Mouse (Mus musculus) mesoderm, embryonic 11.5 days (tissue): ENCODE data around the gene Ssna1.
A peak's percentile ranks its signal among the peaks of the same experiment; 100 is the strongest.
"Not testable (repeated sequence)": the region's sequence is repeated elsewhere in the genome, so short reads cannot be mapped to it uniquely, and the experiment has no call there.

Source experiments
- DNase-seq: peaks from one replicate; pipeline ENCODE4 v3.0.0-alpha.2; 2012; ENCODE audit warnings: low read depth, low spot score

The Ssna1 gene

DNA sequence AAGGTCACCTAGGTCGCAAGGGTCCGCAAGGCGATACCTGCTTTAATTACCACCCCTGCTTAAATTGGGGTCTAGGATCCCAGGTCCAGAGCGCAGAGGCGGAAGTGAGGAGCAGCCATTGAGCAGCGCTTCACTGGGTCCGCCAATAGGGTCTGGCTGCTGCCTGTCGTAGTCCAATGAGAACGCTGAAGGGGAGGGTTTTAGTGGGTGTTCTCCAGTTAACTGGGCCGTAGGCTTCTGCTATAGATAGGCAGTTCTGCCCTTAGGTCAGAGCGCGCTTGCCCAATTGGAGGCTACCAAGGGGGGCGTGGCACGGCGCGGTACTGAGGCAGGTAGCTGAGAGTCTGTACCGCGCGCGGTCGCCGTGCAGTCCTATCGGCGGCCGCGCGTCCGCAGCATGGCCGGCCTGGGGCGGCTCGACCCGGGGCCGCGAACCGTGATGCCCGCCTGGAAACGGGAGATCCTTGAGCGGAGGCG lies 9.9 kb downstream of the Ssna1 start, which contains the start of gene Tprn:
Gene Tprn, plus strand, starts transcription at position 328 of the 477 bp plus-strand sequence.
- DNase-seq = peak; percentile 96

DNA sequence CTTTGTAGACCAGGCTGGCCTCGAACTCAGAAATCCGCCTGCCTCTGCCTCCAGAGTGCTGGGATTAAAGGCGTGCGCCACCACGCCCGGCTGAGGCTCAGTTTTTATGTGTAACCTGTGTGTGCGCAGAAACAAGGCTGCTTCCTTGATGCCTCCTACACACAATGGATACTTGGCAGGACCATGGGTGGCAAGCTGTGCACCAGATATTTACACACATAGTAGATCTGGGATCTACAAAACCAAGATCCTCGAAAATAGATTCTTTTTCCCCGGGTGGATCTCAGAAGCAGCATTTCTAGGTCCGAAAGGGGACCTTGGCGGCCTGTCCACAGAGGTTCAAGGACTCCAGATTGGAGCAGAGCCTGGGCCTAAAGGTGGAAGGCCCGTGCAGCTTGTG lies 10.4 kb downstream of the Ssna1 start:
- DNase-seq = no peak

DNA sequence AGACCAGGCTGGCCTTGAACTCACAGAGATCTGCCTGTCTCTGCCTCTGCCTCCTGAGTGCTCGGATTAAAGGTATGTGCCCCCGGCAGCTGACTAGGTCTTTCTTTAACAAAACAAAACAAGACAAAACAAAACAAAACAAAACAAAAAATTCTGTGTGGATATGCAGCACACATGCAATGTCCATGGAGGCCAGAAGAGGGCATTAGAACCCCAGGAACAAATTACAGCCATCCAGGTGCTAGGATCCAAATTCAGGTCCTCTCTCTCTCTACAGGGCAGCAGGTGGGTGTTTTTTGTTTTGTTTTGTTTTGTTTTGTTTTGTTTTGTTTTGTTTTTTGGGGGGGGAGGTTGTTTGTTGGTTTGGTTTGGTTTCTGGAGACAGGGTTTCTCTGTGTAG lies 13.4 kb downstream of the Ssna1 start:
- DNase-seq = no peak

DNA sequence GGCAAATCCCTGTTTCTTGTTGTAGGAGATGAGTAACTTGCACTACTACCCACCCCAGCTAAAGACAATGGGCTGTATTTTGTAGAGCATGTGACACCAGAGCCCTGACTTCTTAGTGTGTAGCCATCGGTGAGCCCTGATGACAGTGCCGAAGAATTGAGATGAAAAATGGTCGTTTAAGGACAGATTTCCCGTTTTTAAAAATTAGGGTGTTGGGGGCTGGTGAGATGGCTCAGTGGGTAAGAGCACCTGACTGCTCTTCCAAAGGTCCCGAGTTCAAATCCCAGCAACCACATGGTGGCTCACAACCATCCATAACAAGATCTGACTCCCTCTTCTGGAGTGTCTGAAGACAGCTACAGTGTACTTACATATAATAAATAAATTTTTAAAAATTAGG lies 15.0 kb downstream of the Ssna1 start:
- DNase-seq = not testable (repeated sequence)

DNA sequence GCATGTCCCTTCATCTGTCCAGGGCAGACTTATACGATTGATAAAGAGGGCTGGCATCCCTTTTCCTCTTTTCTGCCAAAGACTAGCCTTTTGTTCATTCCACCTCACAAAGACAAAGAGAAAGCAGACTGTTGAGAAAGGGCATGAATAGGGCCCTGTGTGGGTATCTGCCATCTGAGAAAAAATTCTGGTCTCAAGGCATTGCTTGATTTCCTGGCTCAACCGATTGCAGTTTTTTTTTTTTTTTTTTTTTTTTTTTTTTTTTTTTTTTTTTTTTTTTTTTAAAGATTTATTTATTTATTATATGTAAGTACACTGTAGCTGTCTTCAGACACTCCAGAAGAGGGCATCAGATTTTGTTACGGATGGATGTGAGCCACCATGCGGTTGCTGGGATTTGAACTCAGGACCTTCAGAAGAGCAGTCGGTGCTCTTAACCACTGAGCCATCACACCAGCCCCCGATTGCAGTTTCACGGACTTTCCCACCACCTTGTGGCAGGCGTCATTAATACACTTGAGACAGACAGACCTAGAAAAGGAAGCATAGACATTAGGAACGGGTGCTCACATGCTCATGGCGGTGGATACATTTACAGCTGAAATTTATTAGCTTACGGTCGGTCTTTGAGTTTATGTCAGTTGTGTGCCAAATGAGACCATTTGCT lies 15.7 kb downstream of the Ssna1 start:
- DNase-seq = peak; percentile 52

DNA sequence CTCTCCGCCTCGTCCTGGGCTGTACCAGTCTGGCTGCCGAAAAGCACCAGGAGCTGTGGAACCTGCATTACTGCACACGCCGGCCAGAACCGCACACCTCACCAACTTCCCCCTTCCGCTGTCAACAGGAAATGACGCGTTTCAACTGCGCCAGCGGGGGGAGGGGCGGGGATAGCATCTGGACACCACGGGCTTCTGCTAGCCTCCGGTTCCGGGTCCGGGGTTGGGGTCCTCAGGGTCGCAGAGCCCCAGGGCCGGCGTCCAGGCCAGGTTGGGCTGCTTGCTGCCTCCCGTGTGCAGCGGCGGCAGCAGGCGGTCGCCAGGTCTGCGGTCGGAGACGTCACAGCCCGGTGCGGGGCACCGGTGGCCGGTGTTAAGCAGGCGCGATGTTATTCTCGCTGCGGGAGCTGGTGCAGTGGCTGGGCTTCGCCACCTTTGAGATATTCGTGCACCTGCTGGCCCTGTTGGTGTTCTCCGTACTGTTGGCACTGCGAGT lies 16.9 kb downstream of the Ssna1 start, which contains the start of gene Tmem203:
Gene Tmem203, plus strand, starts transcription at position 156 of the 496 bp plus-strand sequence.
- DNase-seq = peak; percentile 93

DNA sequence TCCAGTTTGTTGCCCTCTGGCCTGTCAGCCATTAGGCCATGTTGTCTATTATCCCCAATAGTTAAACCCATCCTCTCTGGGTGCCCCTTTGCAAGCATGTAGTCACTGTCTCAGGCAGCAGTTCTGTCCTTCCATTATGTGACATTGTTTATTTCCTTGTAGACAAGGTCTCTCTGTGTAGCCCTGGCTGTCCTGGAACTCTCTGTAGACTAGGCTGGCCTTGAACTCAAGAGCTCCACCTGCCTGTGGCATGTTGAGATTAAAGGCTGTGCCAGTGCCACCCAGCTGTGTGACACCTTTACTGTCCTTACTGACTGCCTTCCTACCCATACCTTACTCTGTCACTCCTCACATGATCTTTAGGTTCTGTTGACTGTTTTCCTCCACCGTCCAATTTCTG lies 19.9 kb downstream of the Ssna1 start:
- DNase-seq = no peak

DNA sequence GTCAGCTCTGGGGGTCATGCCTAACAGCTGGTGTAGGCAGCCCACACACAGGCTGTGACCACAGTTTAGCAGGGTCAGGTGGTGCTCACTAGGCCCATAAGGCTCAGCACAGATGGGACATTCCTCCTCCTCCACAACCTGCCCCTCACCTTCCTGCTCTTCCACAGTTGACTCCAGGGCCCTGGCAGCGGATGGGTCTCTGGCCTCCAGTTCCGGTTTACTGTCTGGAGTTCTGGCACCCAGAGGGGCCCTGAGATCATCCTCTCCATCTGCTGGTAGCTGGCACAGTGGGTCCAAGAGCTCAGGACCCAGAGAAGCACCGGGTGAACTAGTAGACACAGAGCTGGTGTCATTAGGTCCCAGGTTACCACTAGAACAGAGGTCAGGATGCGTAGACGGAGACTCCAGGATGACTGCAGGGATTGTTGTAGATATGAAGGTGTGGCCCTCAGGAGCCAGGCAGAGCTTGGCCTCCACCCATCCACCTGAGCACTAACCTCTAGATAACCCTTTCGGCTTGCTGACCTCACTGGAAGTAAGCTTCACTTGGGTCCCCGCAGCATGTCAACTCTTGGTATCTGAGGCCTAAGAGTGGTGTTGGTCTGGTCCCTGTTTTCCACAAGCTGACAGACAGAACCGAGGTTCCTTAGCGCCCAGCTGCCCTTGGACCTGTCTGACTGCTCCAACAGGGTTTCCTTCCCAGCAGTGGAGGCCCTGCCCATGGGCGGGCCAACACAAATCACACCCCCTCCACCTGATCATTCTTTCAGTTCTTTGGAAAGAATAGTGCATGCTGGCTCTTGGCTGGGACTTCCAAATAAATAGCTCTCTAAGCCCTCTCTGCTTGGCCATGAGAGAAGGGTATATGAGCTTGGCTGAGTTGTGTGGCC lies 25.8 kb downstream of the Ssna1 start, which contains the start of gene AL732309.1:
Gene AL732309.1, minus strand, starts transcription at position 681 of the 890 bp plus-strand sequence.
- no peak for DNase-seq

DNA sequence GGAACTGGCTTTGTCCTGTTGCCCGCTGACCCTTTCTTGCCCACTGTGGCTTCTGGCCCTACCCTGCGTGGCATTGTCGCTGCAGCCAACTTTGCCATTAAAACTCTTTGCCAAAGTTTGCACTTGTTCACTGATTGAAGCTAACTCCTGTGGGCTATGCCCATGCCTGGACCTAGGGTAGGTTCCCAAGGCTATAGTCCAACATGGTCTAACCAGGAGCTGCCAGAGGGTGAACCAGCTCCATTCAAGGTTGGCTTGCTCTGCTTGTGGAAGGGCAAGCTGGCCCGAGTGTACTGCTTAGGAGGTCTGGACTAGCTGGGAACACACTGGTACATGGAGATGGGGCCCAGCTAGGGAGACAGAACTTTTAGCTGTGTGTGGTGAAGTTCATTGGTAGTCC lies 28.1 kb downstream of the Ssna1 start:
- no peak for DNase-seq

DNA sequence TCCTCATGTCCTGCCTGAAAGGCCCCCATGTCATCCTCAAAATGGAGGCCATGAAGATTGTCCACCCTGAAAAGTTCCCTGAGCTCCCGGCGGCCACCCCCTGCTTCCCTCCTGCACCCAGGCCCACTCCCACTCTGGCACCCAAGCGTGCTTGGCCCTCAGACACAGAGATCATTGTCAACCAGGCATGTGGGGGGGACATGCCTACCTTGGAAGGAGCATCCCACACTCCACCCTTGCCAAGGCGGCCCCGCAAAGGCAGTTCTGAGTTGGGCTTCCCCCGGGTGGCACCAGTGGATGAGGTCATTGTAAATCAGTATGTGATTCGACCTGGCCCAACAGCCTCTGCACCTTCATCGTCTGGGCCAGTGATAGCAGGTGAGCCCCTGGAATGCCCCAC lies 28.9 kb downstream of the Ssna1 start:
- no peak for DNase-seq

DNA sequence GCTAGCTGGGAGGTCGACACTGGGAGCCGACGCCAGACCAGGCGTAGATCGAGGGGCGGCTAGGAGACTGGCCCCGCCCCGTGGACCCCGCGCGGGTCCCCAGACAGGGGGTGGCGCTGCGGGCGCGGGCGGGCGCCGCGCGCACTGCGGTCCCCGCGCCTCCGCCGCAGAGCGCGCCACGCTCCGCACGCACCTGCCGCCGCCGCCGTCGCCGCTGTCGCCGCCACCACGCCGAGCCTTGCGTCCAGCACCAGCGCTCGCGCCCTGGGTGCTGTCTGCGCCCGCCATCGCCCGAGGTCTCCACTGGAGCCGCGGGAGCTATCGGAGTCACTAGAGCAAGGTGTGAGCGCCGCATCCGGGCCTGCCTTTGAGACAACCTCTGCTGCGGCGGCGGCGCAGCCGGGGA lies 30.1 kb downstream of the Ssna1 start, which contains the start of the genes Rnf208 and Cysrt1:
Gene Rnf208, plus strand, starts transcription at position 155 of the 406 bp plus-strand sequence.
Gene Cysrt1, minus strand, starts transcription at position 352 of the 406 bp plus-strand sequence.
- no peak for DNase-seq

DNA sequence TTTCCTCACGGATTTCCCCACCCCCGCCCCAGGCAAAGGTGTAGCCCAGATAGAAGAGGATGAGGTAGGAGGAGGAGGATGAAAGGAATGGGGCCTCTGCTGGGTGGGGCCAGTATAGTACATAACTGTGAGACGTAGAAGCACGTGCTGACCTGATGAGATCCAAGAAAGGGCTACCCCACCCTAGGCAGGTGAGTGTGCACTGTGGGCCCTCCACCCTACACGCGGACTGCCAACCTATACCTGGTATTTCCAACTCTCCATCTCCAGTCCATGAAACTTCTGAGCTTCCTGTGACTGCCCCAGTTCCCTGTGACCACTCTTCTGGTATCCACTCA lies 30.8 kb downstream of the Ssna1 start:
- DNase-seq = no peak

DNA sequence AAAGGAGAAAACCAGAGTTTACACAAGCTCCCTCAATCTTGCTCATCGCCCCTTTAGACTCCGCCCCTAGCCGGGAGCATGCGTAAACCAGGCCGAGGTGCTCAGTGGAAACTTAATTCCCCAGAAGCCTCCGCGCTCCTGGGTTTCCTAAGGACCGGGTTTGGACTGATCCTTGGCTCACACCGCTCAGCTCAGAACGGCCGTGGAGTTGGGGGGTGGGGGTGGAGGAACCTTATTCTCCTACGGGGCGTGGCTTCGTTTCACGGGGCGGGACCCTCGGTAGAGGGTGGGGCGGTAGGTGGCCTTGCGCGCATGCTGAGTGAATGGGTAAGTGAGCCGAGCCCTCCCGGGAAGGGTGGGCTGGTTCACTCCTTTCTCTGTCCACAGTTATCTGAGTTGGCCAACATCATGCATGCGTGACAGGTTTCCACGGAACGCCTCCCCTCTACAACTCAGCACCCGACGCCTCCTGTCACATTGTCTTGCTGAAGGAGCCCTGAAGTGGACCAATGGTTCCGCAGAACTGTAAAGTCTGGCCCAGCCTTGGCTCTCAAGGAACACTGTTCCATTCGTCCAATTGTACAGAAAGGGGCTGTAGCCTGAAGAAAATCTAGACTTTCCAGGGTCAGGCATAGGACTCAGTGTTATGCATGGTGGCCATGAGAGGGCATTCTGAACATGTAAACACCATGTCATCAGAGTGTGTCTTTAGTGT lies 31.4 kb downstream of the Ssna1 start:
- DNase-seq = peak; percentile 79

DNA sequence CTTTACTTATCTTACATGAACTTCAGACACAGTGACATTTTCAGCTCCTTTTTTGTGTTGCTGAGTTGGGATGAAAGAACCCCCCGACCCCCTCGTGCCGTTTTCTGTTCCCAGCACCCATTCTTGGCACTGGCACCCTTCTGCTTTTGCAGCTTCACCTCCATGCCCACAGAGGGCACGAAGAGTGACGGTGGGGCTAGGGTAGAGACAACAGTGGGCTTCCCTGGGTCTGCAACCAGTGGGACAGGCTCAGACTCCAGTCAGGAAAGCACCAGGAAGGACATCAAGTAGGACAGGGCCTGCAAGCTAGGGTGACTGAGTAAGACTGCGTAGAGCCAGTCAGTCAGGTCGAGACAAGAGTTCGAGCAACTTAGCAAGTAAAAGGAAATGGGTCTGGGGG lies 31.9 kb downstream of the Ssna1 start:
- no peak for DNase-seq

DNA sequence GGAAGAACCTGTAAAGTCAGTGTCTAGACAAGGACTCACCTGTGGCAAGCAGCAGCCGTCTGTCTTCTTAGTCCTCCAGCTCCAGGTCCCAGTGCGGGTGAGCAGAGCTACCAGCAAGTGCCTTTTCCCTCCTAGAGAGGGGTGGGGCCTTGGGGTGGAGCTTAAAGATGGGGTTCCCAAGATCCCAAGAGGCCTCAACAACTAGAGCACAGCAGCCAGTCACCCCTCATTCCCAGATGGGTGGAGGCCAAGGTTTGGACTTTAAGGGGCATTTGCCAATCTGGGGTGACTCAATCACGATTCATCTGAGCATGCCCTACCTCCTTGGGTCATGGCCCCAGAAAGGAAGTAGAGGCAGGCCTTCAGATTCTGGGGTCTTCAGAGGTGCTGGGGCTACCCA lies 32.5 kb downstream of the Ssna1 start:
- DNase-seq = no peak

DNA sequence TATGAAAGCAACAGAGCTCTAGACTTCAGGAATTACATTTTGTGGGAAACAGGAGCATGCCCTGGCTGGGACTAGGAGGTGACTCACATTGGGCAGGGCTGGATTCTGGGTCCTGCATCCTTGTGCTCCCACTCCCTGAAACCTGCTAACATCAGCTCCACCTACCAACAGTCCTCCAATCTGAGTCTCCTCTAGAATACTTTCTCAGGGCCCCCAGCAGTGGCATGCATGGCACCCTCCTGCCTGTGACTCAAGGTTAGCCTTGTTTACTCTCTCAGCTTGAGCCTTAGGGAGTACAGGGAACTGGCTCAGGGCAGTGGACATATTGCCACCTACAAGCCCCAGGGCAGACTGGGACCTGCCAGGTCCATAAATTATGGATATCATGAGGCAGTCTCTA lies 34.1 kb downstream of the Ssna1 start:
- DNase-seq = no peak

DNA sequence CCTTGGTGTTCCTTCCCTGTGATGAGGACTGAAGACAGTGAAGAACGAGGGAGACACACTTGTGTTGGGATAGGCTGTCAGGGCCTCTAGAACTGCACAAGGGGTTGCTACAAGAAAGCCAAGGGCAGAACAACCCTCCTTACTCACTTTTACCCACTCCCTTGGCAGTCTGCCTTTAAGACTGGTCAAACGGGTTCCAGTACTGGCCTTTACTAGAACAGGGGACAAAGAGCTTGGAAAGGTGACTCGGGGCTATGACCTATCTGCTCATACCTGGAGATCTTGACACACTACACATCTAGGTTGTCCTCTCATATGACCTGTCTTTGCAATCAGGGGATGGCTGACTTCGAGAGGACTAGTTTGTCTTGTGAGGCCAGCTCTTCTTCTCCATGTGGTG lies 34.7 kb downstream of the Ssna1 start:
- DNase-seq = no peak

DNA sequence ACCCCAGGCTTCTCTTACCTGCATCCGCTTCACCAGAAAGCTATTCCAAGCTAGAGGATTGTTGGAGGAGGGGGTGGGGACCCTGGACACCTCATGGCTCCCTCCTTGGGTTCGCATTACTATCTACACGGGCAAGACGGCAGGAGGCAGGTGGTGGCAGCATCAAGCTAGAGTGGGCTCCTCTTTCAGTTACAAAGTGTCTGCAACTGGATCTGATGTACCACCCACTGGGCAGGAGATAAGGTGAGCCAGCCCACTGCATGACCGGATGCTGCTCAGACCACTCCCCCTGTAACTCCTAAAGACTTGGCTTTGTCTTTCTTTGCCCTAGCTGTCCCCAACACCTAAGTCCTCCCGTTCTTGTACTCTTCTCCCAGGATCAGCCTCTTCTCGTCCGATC lies 35.6 kb downstream of the Ssna1 start, which contains the start of gene Rnf224:
Gene Rnf224, minus strand, starts transcription at position 174 of the 400 bp plus-strand sequence.
- no peak for DNase-seq

DNA sequence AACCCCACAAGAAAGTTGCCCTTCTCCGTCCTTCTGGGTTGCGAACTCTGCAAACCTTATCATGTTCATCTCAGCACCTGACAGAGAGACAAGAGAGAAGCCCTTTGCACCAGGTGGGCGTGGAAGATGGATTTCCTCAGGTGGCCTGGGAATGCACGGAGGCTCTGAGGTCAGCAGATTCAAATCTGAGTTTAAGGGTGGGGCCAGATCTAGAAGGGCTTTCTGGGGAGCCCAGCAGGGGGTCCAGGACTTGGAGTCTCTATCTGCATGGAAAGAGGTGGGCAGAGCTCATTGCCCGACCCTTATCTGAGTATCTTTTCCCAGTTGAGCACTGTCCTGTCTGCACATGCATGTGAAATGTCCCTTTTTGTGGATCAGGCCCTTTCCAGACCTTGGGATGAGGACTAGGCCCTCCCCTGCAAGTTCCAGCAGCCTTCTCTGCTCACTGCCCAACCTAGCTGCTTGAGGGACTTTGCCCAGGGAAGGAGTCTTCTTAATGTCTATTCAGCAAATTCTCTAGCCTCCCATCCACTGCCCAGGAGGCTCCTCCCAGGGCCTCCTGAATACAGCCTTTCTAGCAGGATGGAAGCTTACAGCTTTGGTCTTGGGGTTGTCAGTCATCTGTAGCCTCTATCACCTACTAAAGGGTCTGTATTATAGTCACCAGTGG lies 37.6 kb downstream of the Ssna1 start:
- no peak for DNase-seq

DNA sequence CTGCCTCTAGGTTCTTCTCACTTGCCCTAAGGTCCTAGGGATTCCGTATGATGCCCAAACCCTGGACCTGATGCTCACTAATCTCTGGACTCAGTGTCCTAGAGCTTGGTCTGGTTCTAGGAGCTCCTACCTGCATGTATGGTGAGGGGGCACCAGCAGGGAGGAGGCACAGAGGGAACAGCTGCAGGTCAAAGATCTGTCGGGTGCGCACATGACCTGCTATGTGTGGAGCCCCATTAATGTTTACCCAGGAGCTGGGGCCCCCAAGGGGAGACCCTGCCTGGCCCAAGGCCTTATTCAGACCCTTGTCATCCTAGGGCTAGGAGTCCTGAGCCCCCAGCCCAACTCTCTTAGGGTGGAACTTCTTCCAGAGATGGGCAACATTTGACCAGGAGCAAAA lies 38.2 kb downstream of the Ssna1 start, which contains the start of gene Slc34a3:
Gene Slc34a3, minus strand, starts transcription at position 315 of the 400 bp plus-strand sequence.
- no peak for DNase-seq

DNA sequence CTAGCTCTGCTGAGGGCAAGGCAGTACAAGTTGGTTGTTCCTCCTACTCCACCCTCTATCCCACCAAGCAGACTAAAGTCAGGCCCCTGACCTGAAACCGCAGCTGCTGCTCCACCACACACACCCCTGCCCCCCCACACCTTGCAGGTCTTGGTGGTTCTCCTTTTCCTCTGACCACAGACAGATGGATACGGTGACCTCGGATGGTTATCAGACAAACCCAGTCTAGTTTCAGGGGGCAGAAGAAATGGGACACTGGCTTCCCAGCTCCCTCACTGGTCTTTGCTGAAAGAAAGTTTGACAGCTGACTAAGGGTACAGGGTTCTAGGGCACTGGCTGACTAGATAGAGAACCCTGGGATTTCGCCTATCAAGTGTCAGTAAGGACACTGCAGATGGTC lies 38.8 kb downstream of the Ssna1 start:
- DNase-seq = no peak
